Mouse (Mus musculus) ovary, postnatal 10 days (tissue): ENCODE results near the gene Sp2.

Experiments
- DNase-seq: peaks from one replicate; pipeline ENCODE4 v3.0.0; 2022; ENCODE audit warnings: low spot score

The Sp2 gene

GRCm38 (mm10) chr11:96982859-96983258 is at the start of gene Sp2:
Gene Sp2, minus strand, starts transcription at chr11:96982959.
- no peak for DNase-seq

GRCm38 (mm10) chr11:97032499-97032898 is 49.7 kb upstream of the Sp2 start:
- DNase-seq: no peak

- DNase-seq: no peak
These were observed 49.2 kb upstream of the Sp2 start for GRCm38 (mm10) chr11:97031977-97032376.

- no peak for DNase-seq
These were observed 47.7 kb upstream of the Sp2 start for GRCm38 (mm10) chr11:97030426-97030825.

GRCm38 (mm10) chr11:97029686-97030417 is 47.1 kb upstream of the Sp2 start, which contains the start of gene Scrn2:
Gene Scrn2, plus strand, starts transcription at chr11:97029938.
- peak; percentile 83 for DNase-seq

- DNase-seq: peak; percentile 73
These were observed 43.1 kb upstream of the Sp2 start for GRCm38 (mm10) chr11:97025721-97026344.

- DNase-seq: no peak
These were observed 42.2 kb upstream of the Sp2 start for GRCm38 (mm10) chr11:97024977-97025376.

GRCm38 (mm10) chr11:97021873-97022484 is 39.2 kb upstream of the Sp2 start:
- DNase-seq: peak; percentile 58

GRCm38 (mm10) chr11:97021121-97021765 is 38.5 kb upstream of the Sp2 start:
- no peak for DNase-seq

GRCm38 (mm10) chr11:97019345-97019708 is 36.6 kb upstream of the Sp2 start:
- no peak for DNase-seq

- DNase-seq: no peak
These were observed 36.0 kb upstream of the Sp2 start for GRCm38 (mm10) chr11:97018583-97019344.

GRCm38 (mm10) chr11:97017696-97018582 is 35.2 kb upstream of the Sp2 start:
- no peak for DNase-seq

GRCm38 (mm10) chr11:97013121-97013670 is 30.4 kb upstream of the Sp2 start, which contains the start of gene Sp6:
Gene Sp6, plus strand, starts transcription at chr11:97013394.
- DNase-seq: no peak

GRCm38 (mm10) chr11:97009198-97009790 is 26.5 kb upstream of the Sp2 start:
- DNase-seq: no peak

GRCm38 (mm10) chr11:97007093-97007794 is 24.5 kb upstream of the Sp2 start:
- no peak for DNase-seq

- DNase-seq: no peak
These were observed 20.4 kb upstream of the Sp2 start for GRCm38 (mm10) chr11:97003170-97003569.

- DNase-seq: no peak
These were observed 14.7 kb upstream of the Sp2 start for GRCm38 (mm10) chr11:96997380-96997956.

- DNase-seq: no peak
These were observed 14.1 kb upstream of the Sp2 start for GRCm38 (mm10) chr11:96996773-96997379.
